Mouse (Mus musculus): Measurements from ENCODE around the gene 2810006K23Rik. TPM values are rescaled to one million over a fixed set of nuclear protein-coding genes. Genes with fewer than 3 reads are reported as not detected.
"Not testable (repeated sequence)": the region's sequence is repeated elsewhere in the genome, so short reads cannot be mapped to it uniquely, and the experiment has no call there.

The 2810006K23Rik gene
- polyA plus RNA-seq, 1 experiment from 2014 or later = 13.3 TPM

- not testable (repeated sequence) for H3K4me1 ChIP-seq (ENCODE audit: control insufficient read depth, insufficient read depth, low read length); H3K27me3 ChIP-seq (ENCODE audit: control insufficient read depth, insufficient read depth, low read length); H3K9ac ChIP-seq (ENCODE audit: low read length); ATAC-seq (ENCODE audit: insufficient read depth, low FRiP score); H3K4me3 ChIP-seq (replicated peaks; ENCODE audit: low read length); H3K27ac ChIP-seq (ENCODE audit: low read length); H3K9me3 ChIP-seq (replicated peaks; ENCODE audit: control insufficient read depth, low read length); H3K4me2 ChIP-seq (ENCODE audit: low read depth, low read length)
- 88% methylated on average over 6 of the region's 6 CpGs for WGBS
- peaks cover 10% of the 10 kb centered on the region; the same call in 1 of the 2 replicates for H3K36me3 ChIP-seq (ENCODE audit: control insufficient read depth, insufficient read depth, low read length)
These were observed 25.0 kb upstream of the 2810006K23Rik start for GRCm38 (mm10) chr5:124302853-124303252.

DNA sequence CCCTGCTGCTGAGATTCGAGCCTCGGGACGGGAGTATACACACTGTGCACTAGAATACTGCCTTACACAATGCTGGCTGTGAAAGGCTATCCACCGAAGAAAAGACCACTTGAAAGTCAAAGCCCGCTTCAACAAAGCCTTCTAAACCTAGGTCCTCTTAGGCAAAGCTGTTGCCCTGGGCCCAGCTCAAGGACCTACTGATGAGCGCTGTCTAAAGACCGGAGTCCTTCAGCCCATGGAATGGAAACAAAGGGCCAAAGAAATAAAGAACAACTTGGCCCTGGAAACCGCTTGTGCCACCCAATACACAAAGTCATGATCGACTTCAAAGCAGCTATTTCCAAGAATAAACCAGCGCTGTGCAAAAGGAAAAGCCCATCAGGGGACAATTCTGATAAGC is 18.7 kb upstream of the 2810006K23Rik start:
- no peak overlapping the region for H3K27ac ChIP-seq (ENCODE audit: low read length)
- peaks cover 20% of the 10 kb centered on the region for H3K36me3 ChIP-seq (ENCODE audit: control insufficient read depth, insufficient read depth, low read length)
- no peak overlapping the region for H3K4me3 ChIP-seq (replicated peaks; ENCODE audit: low read length)
- H3K9me3 ChIP-seq (replicated peaks; ENCODE audit: control insufficient read depth, low read length) = no peaks in the 10 kb centered on the region
- H3K4me2 ChIP-seq (ENCODE audit: low read depth, low read length) = no peak overlapping the region
- no peaks in the 10 kb centered on the region for H3K4me1 ChIP-seq (ENCODE audit: control insufficient read depth, insufficient read depth, low read length)
- WGBS = 97% methylated on average over 10 of the region's 10 CpGs
- H3K27me3 ChIP-seq (ENCODE audit: control insufficient read depth, insufficient read depth, low read length) = no peaks in the 10 kb centered on the region
- no peak overlapping the region for H3K9ac ChIP-seq (ENCODE audit: low read length)
- no peak for ATAC-seq (ENCODE audit: insufficient read depth, low FRiP score)

DNA sequence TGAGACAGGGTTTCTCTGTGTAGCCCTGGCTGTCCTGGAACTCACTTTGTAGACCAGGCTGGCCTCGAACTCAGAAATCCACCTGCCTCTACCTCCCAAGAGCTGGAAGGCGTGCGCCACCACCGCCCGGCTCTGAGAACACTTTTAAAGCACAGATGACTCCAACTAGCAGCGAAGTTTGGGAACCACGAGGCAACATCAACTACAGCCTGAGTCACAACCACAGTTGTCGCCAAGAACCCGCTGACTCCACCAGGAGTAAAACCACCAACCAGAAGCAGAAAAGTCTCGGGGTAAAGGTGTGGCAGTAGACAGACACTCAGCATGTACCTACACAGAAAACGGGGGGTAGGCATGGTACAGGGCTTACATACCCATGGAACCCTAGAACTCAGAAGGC is 17.8 kb upstream of the 2810006K23Rik start:
- Histone ChIP-seq H3K36me3 (ENCODE audit: control insufficient read depth, insufficient read depth, low read length) (peaks cover 24% of the 10 kb centered on the region), H3K4me3 (replicated peaks; ENCODE audit: low read length) (no peak overlapping the region), H3K4me2 (ENCODE audit: low read depth, low read length) (no peak overlapping the region), H3K27ac (ENCODE audit: low read length) (no peak overlapping the region), H3K9ac (ENCODE audit: low read length) (no peak overlapping the region), H3K9me3 (replicated peaks; ENCODE audit: control insufficient read depth, low read length) (no peaks in the 10 kb centered on the region), H3K27me3 (ENCODE audit: control insufficient read depth, insufficient read depth, low read length) (no peaks in the 10 kb centered on the region), H3K4me1 (ENCODE audit: control insufficient read depth, insufficient read depth, low read length) (no peaks in the 10 kb centered on the region)
- WGBS = 96% methylated on average over 11 of the region's 11 CpGs
- ATAC-seq (ENCODE audit: insufficient read depth, low FRiP score) = no peak

DNA sequence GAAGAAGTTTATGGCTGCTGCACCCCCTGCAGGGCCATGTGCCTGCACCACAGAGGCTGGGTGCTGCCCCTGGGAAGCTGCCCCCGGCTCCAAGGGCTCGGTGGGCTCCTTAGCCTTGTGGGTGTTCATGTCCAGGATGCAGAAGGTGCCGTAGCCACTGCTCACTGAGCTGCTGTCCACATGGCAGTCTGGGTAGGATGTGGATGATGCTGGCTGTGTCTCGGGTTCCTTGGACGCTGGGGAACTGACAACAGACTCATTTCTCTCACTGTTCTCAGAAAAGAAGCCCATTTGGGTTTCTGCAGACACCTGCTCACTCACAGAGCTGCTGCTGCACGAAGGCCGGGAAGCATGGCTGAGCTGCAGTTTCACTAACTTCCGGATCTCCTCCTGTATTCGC is 12.4 kb upstream of the 2810006K23Rik start:
- H3K9me3 ChIP-seq (replicated peaks; ENCODE audit: control insufficient read depth, low read length) = no peaks in the 10 kb centered on the region
- no peak for ATAC-seq (ENCODE audit: insufficient read depth, low FRiP score)
- no peaks in the 10 kb centered on the region for H3K4me1 ChIP-seq (ENCODE audit: control insufficient read depth, insufficient read depth, low read length)
- no peak overlapping the region for H3K4me3 ChIP-seq (replicated peaks; ENCODE audit: low read length)
- H3K4me2 ChIP-seq (ENCODE audit: low read depth, low read length) = no peak overlapping the region
- no peak overlapping the region for H3K9ac ChIP-seq (ENCODE audit: low read length)
- H3K27ac ChIP-seq (ENCODE audit: low read length) = no peak overlapping the region
- peaks cover 24% of the 10 kb centered on the region for H3K36me3 ChIP-seq (ENCODE audit: control insufficient read depth, insufficient read depth, low read length)
- WGBS = 89% methylated on average over 9 of the region's 9 CpGs
- no peaks in the 10 kb centered on the region for H3K27me3 ChIP-seq (ENCODE audit: control insufficient read depth, insufficient read depth, low read length)

DNA sequence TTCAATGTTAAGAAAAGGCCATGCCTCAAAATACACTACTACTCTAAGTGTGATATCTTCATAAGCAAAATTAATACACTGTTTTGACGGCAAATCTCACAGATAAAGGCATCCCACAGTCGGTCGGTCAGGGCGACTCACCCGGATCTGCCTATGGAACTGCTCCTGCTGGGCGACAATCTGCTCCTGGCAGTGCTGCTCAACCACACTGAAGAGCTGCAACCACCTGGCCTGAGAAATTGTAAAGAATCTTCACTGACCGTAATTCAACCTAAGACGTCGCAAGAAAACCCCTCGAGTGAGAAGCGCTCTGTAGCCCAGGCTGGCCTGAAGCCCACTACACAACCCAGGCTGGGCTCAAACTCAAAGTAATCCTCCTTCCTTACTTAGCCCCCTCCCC is 11.9 kb upstream of the 2810006K23Rik start:
- 93% methylated on average over 11 of the region's 11 CpGs for WGBS
- no peak overlapping the region for H3K4me3 ChIP-seq (replicated peaks; ENCODE audit: low read length)
- H3K27ac ChIP-seq (ENCODE audit: low read length) = no peak overlapping the region
- no peak overlapping the region for H3K9ac ChIP-seq (ENCODE audit: low read length)
- no peak overlapping the region for H3K4me2 ChIP-seq (ENCODE audit: low read depth, low read length)
- H3K27me3 ChIP-seq (ENCODE audit: control insufficient read depth, insufficient read depth, low read length) = no peaks in the 10 kb centered on the region
- H3K4me1 ChIP-seq (ENCODE audit: control insufficient read depth, insufficient read depth, low read length) = no peaks in the 10 kb centered on the region
- peaks cover 24% of the 10 kb centered on the region for H3K36me3 ChIP-seq (ENCODE audit: control insufficient read depth, insufficient read depth, low read length)
- ATAC-seq (ENCODE audit: insufficient read depth, low FRiP score) = no peak
- no peaks in the 10 kb centered on the region for H3K9me3 ChIP-seq (replicated peaks; ENCODE audit: control insufficient read depth, low read length)

DNA sequence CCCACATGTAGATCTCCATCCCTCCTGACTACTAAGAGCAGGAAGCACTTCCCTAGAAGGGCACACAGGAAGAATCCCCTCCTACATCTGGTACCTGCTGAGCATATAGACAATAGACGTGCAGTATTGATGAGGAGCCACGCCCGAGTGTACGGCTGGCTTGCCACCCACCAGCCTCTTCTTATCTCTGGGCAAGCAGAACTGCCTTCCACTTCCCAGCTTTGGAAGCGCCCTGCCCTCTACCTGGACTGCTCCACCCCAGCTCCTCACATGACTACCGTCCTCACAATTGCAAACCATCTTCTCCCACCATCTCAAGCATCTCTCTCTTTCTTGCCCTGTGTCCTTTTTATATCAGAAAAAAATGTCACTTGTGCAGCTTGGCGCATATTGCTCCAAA is 10.2 kb upstream of the 2810006K23Rik start:
- Histone ChIP-seq H3K9ac (ENCODE audit: low read length) (no peak overlapping the region), H3K27me3 (ENCODE audit: control insufficient read depth, insufficient read depth, low read length) (no peaks in the 10 kb centered on the region), H3K9me3 (replicated peaks; ENCODE audit: control insufficient read depth, low read length) (no peaks in the 10 kb centered on the region), H3K4me3 (replicated peaks; ENCODE audit: low read length) (no peak overlapping the region), H3K27ac (ENCODE audit: low read length) (no peak overlapping the region), H3K4me2 (ENCODE audit: low read depth, low read length) (no peak overlapping the region), H3K4me1 (ENCODE audit: control insufficient read depth, insufficient read depth, low read length) (no peaks in the 10 kb centered on the region), H3K36me3 (ENCODE audit: control insufficient read depth, insufficient read depth, low read length) (peaks cover 16% of the 10 kb centered on the region)
- ATAC-seq (ENCODE audit: insufficient read depth, low FRiP score) = no peak
- WGBS = 73% methylated on average over 7 of the region's 7 CpGs

DNA sequence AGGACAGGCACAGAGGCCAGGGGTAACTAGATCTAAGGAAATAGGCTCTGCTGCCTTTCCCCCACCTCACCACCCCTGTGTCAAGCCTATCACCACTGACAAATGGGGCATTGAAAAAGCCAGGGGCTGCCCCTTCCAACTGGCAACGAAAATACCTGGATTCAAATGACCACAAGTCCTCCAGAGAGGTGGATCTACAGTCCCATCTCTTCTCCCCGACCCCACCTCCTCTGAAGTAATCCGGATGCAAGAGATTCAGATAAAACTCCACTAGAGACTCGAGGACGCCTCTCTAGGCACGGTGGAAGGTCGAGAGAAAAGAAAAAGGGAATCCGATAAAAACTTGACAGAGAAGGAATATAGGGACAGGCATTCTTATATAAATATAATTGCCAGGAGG is 1.1 kb upstream of the 2810006K23Rik start:
- Histone ChIP-seq H3K9me3 (replicated peaks; ENCODE audit: control insufficient read depth, low read length) (no peaks in the 10 kb centered on the region), H3K36me3 (ENCODE audit: control insufficient read depth, insufficient read depth, low read length) (no peaks in the 10 kb centered on the region), H3K27ac (ENCODE audit: low read length) (peak overlapping the region; percentile 92; the same call in 1 of the 2 replicates), H3K4me3 (replicated peaks; ENCODE audit: low read length) (peak overlapping the region; percentile 75), H3K9ac (ENCODE audit: low read length) (peak overlapping the region; percentile 78), H3K4me1 (ENCODE audit: control insufficient read depth, insufficient read depth, low read length) (peaks cover 9% of the 10 kb centered on the region; the same call in 1 of the 2 replicates), H3K4me2 (ENCODE audit: low read depth, low read length) (peak overlapping the region; percentile 57), H3K27me3 (ENCODE audit: control insufficient read depth, insufficient read depth, low read length) (no peaks in the 10 kb centered on the region)
- no peak for ATAC-seq (ENCODE audit: insufficient read depth, low FRiP score)
- 5% methylated on average over 8 of the region's 8 CpGs for WGBS

DNA sequence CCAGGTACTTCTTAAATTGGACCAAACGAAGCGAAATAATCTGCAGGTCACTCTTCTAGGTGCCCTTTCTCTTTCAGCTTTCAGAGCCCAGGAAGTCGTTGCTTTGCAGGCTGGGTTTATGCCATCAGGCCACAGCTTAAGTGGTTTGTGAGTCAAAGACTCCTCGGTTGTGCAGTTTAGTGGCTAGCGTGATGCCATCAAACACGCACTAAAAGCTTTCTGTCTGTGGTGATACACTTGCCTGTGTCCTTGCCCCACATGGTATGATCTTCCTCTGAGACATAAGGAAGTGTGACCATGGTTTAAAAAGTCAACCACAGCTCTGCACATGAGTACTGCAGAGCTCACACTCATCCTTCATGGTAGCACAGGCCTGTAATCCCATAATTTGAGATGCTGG is 2.2 kb downstream of the 2810006K23Rik start:
- no peak overlapping the region for H3K4me2 ChIP-seq (ENCODE audit: low read depth, low read length)
- 89% methylated on average over 6 of the region's 6 CpGs for WGBS
- no peak for ATAC-seq (ENCODE audit: insufficient read depth, low FRiP score)

DNA sequence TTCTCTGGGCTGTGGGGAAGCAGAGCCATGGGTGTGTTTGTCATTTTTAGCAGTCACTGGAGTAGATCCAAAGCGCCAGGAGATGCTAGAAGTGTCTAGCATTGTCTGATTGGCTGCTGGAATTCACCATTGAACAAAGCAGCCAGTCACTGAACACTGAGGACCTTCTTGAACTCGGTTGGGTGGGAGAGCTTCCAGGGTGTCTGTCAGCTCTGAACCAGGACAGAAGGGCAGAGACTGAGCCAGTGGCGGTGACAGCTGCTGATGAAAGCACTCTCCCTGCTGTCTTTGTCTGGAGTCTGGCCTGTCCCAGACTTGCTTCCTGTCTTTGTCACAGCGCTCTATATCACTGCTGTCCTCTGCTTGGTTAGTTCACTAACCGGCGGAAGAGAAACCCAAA is 6.5 kb downstream of the 2810006K23Rik start:
- no peaks in the 10 kb centered on the region for H3K9me3 ChIP-seq (replicated peaks; ENCODE audit: control insufficient read depth, low read length)
- H3K4me3 ChIP-seq (replicated peaks; ENCODE audit: low read length) = no peak overlapping the region
- WGBS = 56% methylated on average over 6 of the region's 6 CpGs
- peak overlapping the region; percentile 32 for H3K27ac ChIP-seq (ENCODE audit: low read length)
- no peak overlapping the region for H3K4me2 ChIP-seq (ENCODE audit: low read depth, low read length)
- ATAC-seq (ENCODE audit: insufficient read depth, low FRiP score) = peak; percentile 49; the same call in 1 of the 2 replicates
- no peaks in the 10 kb centered on the region for H3K36me3 ChIP-seq (ENCODE audit: control insufficient read depth, insufficient read depth, low read length)
- no peaks in the 10 kb centered on the region for H3K27me3 ChIP-seq (ENCODE audit: control insufficient read depth, insufficient read depth, low read length)
- 0 out of 2 replicates have a peak overlapping the region, but pooled peaks have one; percentile 10 for H3K9ac ChIP-seq (ENCODE audit: low read length)
- peaks cover 17% of the 10 kb centered on the region for H3K4me1 ChIP-seq (ENCODE audit: control insufficient read depth, insufficient read depth, low read length)

More for the DNA sequence above, 2.2 kb downstream of the 2810006K23Rik start:
- no peaks in the 10 kb centered on the region for H3K9me3 ChIP-seq (replicated peaks; ENCODE audit: control insufficient read depth, low read length)
- no peak overlapping the region for H3K27ac ChIP-seq (ENCODE audit: low read length)
- H3K4me3 ChIP-seq (replicated peaks; ENCODE audit: low read length) = no peak overlapping the region
- H3K4me1 ChIP-seq (ENCODE audit: control insufficient read depth, insufficient read depth, low read length) = peaks cover 9% of the 10 kb centered on the region; the same call in 1 of the 2 replicates
- no peak overlapping the region for H3K9ac ChIP-seq (ENCODE audit: low read length)
- no peaks in the 10 kb centered on the region for H3K27me3 ChIP-seq (ENCODE audit: control insufficient read depth, insufficient read depth, low read length)
- H3K36me3 ChIP-seq (ENCODE audit: control insufficient read depth, insufficient read depth, low read length) = no peaks in the 10 kb centered on the region

GRCm38 (mm10) chr5:124337103-124337502 is 9.2 kb downstream of the 2810006K23Rik start:
- no peak for ATAC-seq (ENCODE audit: insufficient read depth, low FRiP score)
- H3K36me3 ChIP-seq (ENCODE audit: control insufficient read depth, insufficient read depth, low read length) = no peaks in the 10 kb centered on the region
- H3K4me1 ChIP-seq (ENCODE audit: control insufficient read depth, insufficient read depth, low read length) = peaks cover 17% of the 10 kb centered on the region
- H3K4me3 ChIP-seq (replicated peaks; ENCODE audit: low read length) = no peak overlapping the region
- no peak overlapping the region for H3K9ac ChIP-seq (ENCODE audit: low read length)
- no peaks in the 10 kb centered on the region for H3K27me3 ChIP-seq (ENCODE audit: control insufficient read depth, insufficient read depth, low read length)
- WGBS = 84% methylated on average over 9 of the region's 9 CpGs
- no peak overlapping the region for H3K27ac ChIP-seq (ENCODE audit: low read length)
- no peaks in the 10 kb centered on the region for H3K9me3 ChIP-seq (replicated peaks; ENCODE audit: control insufficient read depth, low read length)
- H3K4me2 ChIP-seq (ENCODE audit: low read depth, low read length) = no peak overlapping the region
